Mouse (Mus musculus): ENCODE results near the gene Ehmt2. TPM values are rescaled to one million over a fixed set of nuclear protein-coding genes. Genes with fewer than 3 reads are reported as not detected.
A peak's percentile ranks its signal among the peaks of the same experiment; 100 is the strongest.
"Not testable (repeated sequence)": the region's sequence is repeated elsewhere in the genome, so short reads cannot be mapped to it uniquely, and the experiment has no call there.

Gene Ehmt2
- total RNA-seq, 2 experiments from 2014 or later: 101 to 144 TPM

- no peak for DNase-seq (ENCODE audit: low spot score in 2 of 2)
These were observed 53.5 kb downstream of the Ehmt2 start for GRCm38 (mm10) chr17:34951636-34952377.

- DNase-seq (ENCODE audit: low spot score in 2 of 2): peak; percentile 80
These were observed 54.2 kb downstream of the Ehmt2 start for GRCm38 (mm10) chr17:34952378-34953040.

- no peak for DNase-seq (ENCODE audit: low spot score in 2 of 2)
These were observed 55.0 kb downstream of the Ehmt2 start for GRCm38 (mm10) chr17:34953258-34953657.

GRCm38 (mm10) chr17:34953904-34954303, 55.6 kb downstream of the Ehmt2 start:
- no peak for DNase-seq (ENCODE audit: low spot score in 2 of 2)

- no peak for DNase-seq (ENCODE audit: low spot score in 2 of 2)
These were observed 56.6 kb downstream of the Ehmt2 start for GRCm38 (mm10) chr17:34954831-34955230.

GRCm38 (mm10) chr17:34955884-34956283, 57.6 kb downstream of the Ehmt2 start:
- no peak for DNase-seq (ENCODE audit: low spot score in 2 of 2)

GRCm38 (mm10) chr17:34956340-34956739, 58.1 kb downstream of the Ehmt2 start:
- no peak for DNase-seq (ENCODE audit: low spot score in 2 of 2)

- not testable (repeated sequence) for DNase-seq (ENCODE audit: low spot score in 2 of 2)
These were observed 59.0 kb downstream of the Ehmt2 start for GRCm38 (mm10) chr17:34957291-34957690.

- not testable (repeated sequence) for DNase-seq (ENCODE audit: low spot score in 2 of 2)
These were observed 59.7 kb downstream of the Ehmt2 start for GRCm38 (mm10) chr17:34957966-34958365.

- DNase-seq (ENCODE audit: low spot score in 2 of 2): not testable (repeated sequence)
These were observed 60.5 kb downstream of the Ehmt2 start for GRCm38 (mm10) chr17:34958734-34959129.

- peak; percentile 89 to 96 for DNase-seq (ENCODE audit: low spot score in 2 of 2)
These were observed 61.0 kb downstream of the Ehmt2 start, which contains the start of gene Hspa1b for GRCm38 (mm10) chr17:34959130-34959778. Gene Hspa1b, minus strand, starts transcription at chr17:34959238.

- DNase-seq (ENCODE audit: low spot score in 2 of 2): peak in 1 of 2 experiments; percentile 59
These were observed 61.7 kb downstream of the Ehmt2 start for GRCm38 (mm10) chr17:34959881-34960515.

- no peak for DNase-seq (ENCODE audit: low spot score in 2 of 2)
These were observed 62.6 kb downstream of the Ehmt2 start for GRCm38 (mm10) chr17:34960702-34961493.

GRCm38 (mm10) chr17:34962125-34962524, 63.9 kb downstream of the Ehmt2 start:
- DNase-seq (ENCODE audit: low spot score in 2 of 2): no peak

GRCm38 (mm10) chr17:34962841-34963240, 64.6 kb downstream of the Ehmt2 start:
- DNase-seq (ENCODE audit: low spot score in 2 of 2): no peak

Small RNA genes lying within 50 kb of the gene (microRNA-seq; reads per million reads assigned to microRNA genes)
- 0 reads per million in 2 experiments for gene Mir6972 (ENCODE audit: borderline number of aligned reads in 2 of 2)

Other genes starting within 250 kb of the Ehmt2 start
- 10 to 100 TPM; 19.8 to 25.2 TPM for gene Tnxb, start 227.9 kb upstream of the Ehmt2 start, total RNA-seq (2021)
- gene C4b, start 154.6 kb upstream of the Ehmt2 start, total RNA-seq (2021): 100 to 1,000 TPM in 1 of 2 experiments, 10 to 100 TPM in 1; 99.1 to 174 TPM
- over 10,000 TPM in 1 of 2 experiments, 1,000 to 10,000 TPM in 1; 3,976 to 16,190 TPM for gene Cyp21a1, start 93.9 kb upstream of the Ehmt2 start, total RNA-seq (2021)
- gene Stk19, start 61.5 kb upstream of the Ehmt2 start, total RNA-seq (2021): 10 to 100 TPM; 54.2 to 62.5 TPM
- 10 to 100 TPM; 75.5 to 82.1 TPM for gene Dxo, start 61.5 kb upstream of the Ehmt2 start, total RNA-seq (2021)
- 10 to 100 TPM; 60.8 to 65.9 TPM for gene Skiv2l, start 48.3 kb upstream of the Ehmt2 start, total RNA-seq (2021)
- gene Nelfe, start 48.1 kb upstream of the Ehmt2 start, total RNA-seq (2021): 10 to 100 TPM; 46.1 to 54.5 TPM
- 10 to 100 TPM; 14.6 to 38.9 TPM for gene Cfb, start 36.0 kb upstream of the Ehmt2 start, total RNA-seq (2021)
- gene Zbtb12, start 19.0 kb upstream of the Ehmt2 start, total RNA-seq (2021): 10 to 100 TPM in 1 of 2 experiments, 1 to 10 TPM in 1; 9.9 to 12.4 TPM
- under 1 TPM in 1 of 2 experiments, not detected in 1; 0.19 TPM for gene Gm20547, start 16.4 kb upstream of the Ehmt2 start, total RNA-seq (2021)
- 10 to 100 TPM; 88.3 to 89.2 TPM for gene C2, start 204 bp upstream of the Ehmt2 start, total RNA-seq (2021)
- gene Slc44a4, start 16.0 kb downstream of the Ehmt2 start, total RNA-seq (2021): under 1 TPM; 0.30 to 0.51 TPM
- gene Neu1, start 32.8 kb downstream of the Ehmt2 start, total RNA-seq (2021): 10 to 100 TPM; 22.5 to 24.3 TPM
- 100 to 1,000 TPM; 635 to 643 TPM for gene Hspa1b, start 60.8 kb downstream of the Ehmt2 start, total RNA-seq (2021)
- under 1 TPM in 1 of 2 experiments, not detected in 1; 0.60 TPM for gene Gm20481, start 71.4 kb downstream of the Ehmt2 start, total RNA-seq (2021)
- gene Hspa1a, start 73.7 kb downstream of the Ehmt2 start, total RNA-seq (2021): 100 to 1,000 TPM; 195 to 256 TPM
- gene Hspa1l, start 74.2 kb downstream of the Ehmt2 start, total RNA-seq (2021): under 1 TPM; 0.30 to 0.58 TPM
- gene Lsm2, start 83.4 kb downstream of the Ehmt2 start, total RNA-seq (2021): 10 to 100 TPM; 31.9 to 34.5 TPM
- 10 to 100 TPM; 49.8 to 64.8 TPM for gene Vars, start 102.5 kb downstream of the Ehmt2 start, total RNA-seq (2021)
- under 1 TPM; 0.50 to 0.61 TPM for gene Vwa7, start 118.1 kb downstream of the Ehmt2 start, total RNA-seq (2021)
- under 1 TPM in 1 of 2 experiments, not detected in 1; 0.51 TPM for gene Sapcd1, start 129.5 kb downstream of the Ehmt2 start, total RNA-seq (2021)
- gene Msh5, start 148.3 kb downstream of the Ehmt2 start, total RNA-seq (2021): 1 to 10 TPM; 1.1 to 1.3 TPM
- gene Clic1, start 151.5 kb downstream of the Ehmt2 start, total RNA-seq (2021): 10 to 100 TPM; 71.9 to 92.9 TPM
- 10 to 100 TPM in 1 of 2 experiments, 1 to 10 TPM in 1; 9.1 to 17.0 TPM for gene Ddah2, start 160.6 kb downstream of the Ehmt2 start, total RNA-seq (2021)
- gene Ly6g6c, start 166.9 kb downstream of the Ehmt2 start, total RNA-seq (2021): not detected
- gene Mpig6b, start 167.7 kb downstream of the Ehmt2 start, total RNA-seq (2021): under 1 TPM; 0.13 to 0.22 TPM
- not detected for gene Ly6g6e, start 178.4 kb downstream of the Ehmt2 start, total RNA-seq (2021)
- gene Ly6g6d, start 179.6 kb downstream of the Ehmt2 start, total RNA-seq (2021): not detected
- not detected for gene Ly6g6f, start 187.1 kb downstream of the Ehmt2 start, total RNA-seq (2021)
- 10 to 100 TPM; 75.0 to 88.2 TPM for gene Abhd16a, start 190.8 kb downstream of the Ehmt2 start, total RNA-seq (2021)
- not detected for gene Ly6g5c, start 209.8 kb downstream of the Ehmt2 start, total RNA-seq (2021)
- under 1 TPM; 0.33 to 0.67 TPM for gene Ly6g5b, start 217.0 kb downstream of the Ehmt2 start, total RNA-seq (2021)
- 10 to 100 TPM; 14.8 to 16.2 TPM for gene Gpank1, start 223.0 kb downstream of the Ehmt2 start, total RNA-seq (2021)
- gene Csnk2b, start 223.6 kb downstream of the Ehmt2 start, total RNA-seq (2021): 100 to 1,000 TPM; 192 to 217 TPM
- 10 to 100 TPM; 28.8 to 34.6 TPM for gene D17H6S53E, start 227.9 kb downstream of the Ehmt2 start, total RNA-seq (2021)
- not detected for gene Apom, start 233.6 kb downstream of the Ehmt2 start, total RNA-seq (2021)
- gene Bag6, start 236.7 kb downstream of the Ehmt2 start, total RNA-seq (2021): 100 to 1,000 TPM; 307 to 394 TPM

Data from adrenal gland, adult 18-20 months (tissue).